Mouse (Mus musculus) C2C12 (cell line): ENCODE measurements at regions not wholly inside any gene's neighbourhood (a gene's known extent, or its start where the extent isn't known, plus 50 kb on each side); places are given as distances from the start of the nearest gene placed in this dataset.

Experiments
- H3K27me3 ChIP-seq: one replicate; pipeline ENCODE4 v1.6.1; 2011; ENCODE audit not compliant: control insufficient read depth, insufficient read depth, insufficient read length
- H3K36me3 ChIP-seq: one replicate; pipeline ENCODE4 v1.6.1; 2011; ENCODE audit not compliant: control insufficient read depth, insufficient read depth
- H3K4me3 ChIP-seq: one replicate; pipeline ENCODE4 v1.5.1; 2011; ENCODE audit warnings: mild to moderate bottlenecking, control low read depth; ENCODE audit not compliant: poor library complexity, insufficient read depth, severe bottlenecking
- H3K79me2 ChIP-seq: one replicate; pipeline ENCODE4 v1.6.1; 2011; ENCODE audit not compliant: control insufficient read depth, insufficient read depth
- H3K79me3 ChIP-seq: one replicate; pipeline ENCODE4 v1.6.1; 2011; ENCODE audit warnings: low read depth, control low read depth
- H3ac ChIP-seq: one replicate; pipeline ENCODE3; 2011; ENCODE audit warnings: low read depth; ENCODE audit not compliant: control insufficient read depth, insufficient read length
- CEBPB ChIP-seq: IDR thresholded peaks from one replicate; pipeline ENCODE4 v1.6.1; 2011; ENCODE audit warnings: low read depth, mild to moderate bottlenecking, control low read depth, moderate library complexity
- CTCF ChIP-seq: IDR thresholded peaks from one replicate; pipeline ENCODE4 v1.5.1; 2011; ENCODE audit not compliant: control insufficient read depth, insufficient read depth, insufficient read length
- FOSL1 ChIP-seq: IDR thresholded peaks from one replicate; pipeline ENCODE4 v1.8.0; 2011; ENCODE audit warnings: mild to moderate bottlenecking, low read length; ENCODE audit not compliant: poor library complexity, insufficient read depth, severe bottlenecking
- MAX ChIP-seq: IDR thresholded peaks from one replicate; pipeline ENCODE4 v1.6.1; 2011; ENCODE audit warnings: mild to moderate bottlenecking, control low read depth
- MYOD1 ChIP-seq: IDR thresholded peaks from one replicate; pipeline ENCODE4 v1.6.1; 2011; ENCODE audit warnings: low read depth; ENCODE audit not compliant: control insufficient read depth, insufficient read length
- MYOG ChIP-seq: IDR thresholded peaks from one replicate; pipeline ENCODE4 v1.6.1; 2011; ENCODE audit not compliant: control insufficient read depth, insufficient read length; ENCODE audit errors: extremely low read depth
- USF1 ChIP-seq: IDR thresholded peaks from one replicate; pipeline ENCODE4 v1.6.1; 2011; ENCODE audit warnings: low read depth, mild to moderate bottlenecking, control low read depth, moderate library complexity

DNA sequence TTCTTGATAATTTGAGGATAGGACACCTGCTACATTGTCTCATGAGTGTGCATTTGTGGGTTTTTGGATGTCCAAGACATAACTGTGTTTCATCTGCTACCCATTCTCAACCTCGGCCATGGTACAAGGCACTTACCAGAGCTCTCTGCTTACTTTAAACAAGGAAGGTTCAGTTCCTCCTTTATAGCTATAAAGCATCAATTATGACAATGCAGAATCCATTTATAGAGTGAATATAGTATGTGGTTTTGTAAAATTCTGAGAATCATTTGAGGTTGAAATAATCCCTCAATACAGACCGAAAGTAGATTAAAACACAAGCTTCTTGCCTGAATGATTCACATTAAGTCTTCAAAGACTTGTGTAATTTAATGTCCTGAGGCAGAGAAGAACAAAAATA, 64.9 kb upstream of the 2210010C04Rik start:
- Histone ChIP-seq H3ac (no peak overlapping the region), H3K79me2 (no peaks in the 10 kb centered on the region), H3K79me3 (no peaks in the 10 kb centered on the region), H3K4me3 (no peak overlapping the region), H3K27me3 (no peaks in the 10 kb centered on the region), H3K36me3 (no peaks in the 10 kb centered on the region)
- no peak for TF ChIP-seq FOSL1

DNA sequence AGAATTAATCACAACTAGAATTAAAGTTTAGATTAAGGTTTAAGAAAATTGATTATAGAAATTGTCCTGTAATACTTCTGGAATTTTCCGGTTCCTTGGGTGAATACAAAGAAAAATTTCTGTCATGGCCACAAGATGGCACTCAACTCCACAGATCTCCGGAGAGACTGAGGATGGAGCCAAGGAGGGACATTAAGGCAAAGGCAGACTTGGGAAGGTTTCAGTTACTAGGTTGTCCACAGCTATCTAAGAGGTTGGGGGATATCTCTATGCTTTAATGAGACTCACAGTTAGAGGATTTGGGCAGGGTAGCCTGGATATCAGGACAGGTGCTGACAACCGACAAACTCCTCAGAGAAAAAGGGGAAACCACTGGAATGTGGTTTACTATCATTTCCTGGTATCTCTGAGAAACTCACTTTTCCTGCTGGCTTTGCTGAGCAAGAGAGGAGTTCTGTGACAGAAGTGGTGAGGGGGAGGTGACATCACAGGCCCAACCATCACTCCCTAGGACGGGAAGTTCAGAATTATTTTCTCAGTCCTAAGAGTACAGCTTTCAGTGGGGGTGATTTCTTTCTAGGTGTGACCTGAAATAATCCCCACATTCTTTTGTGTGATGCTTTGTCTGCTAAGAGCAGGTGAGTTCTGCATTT, 56.0 kb upstream of the 2210010C04Rik start:
- H3K79me2 ChIP-seq = no peaks in the 10 kb centered on the region
- no peaks in the 10 kb centered on the region for H3K36me3 ChIP-seq
- H3K27me3 ChIP-seq = no peaks in the 10 kb centered on the region
- H3K79me3 ChIP-seq = no peaks in the 10 kb centered on the region
- no peak overlapping the region for H3ac ChIP-seq
- TF ChIP-seq FOSL1 = no peak
- no peak for TF ChIP-seq MYOG
- no peak for TF ChIP-seq CEBPB
- TF ChIP-seq MYOD1 = no peak
- TF ChIP-seq CTCF = no peak
- TF ChIP-seq USF1 = no peak
- TF ChIP-seq MAX = no peak
- H3K4me3 ChIP-seq = no peak overlapping the region
